Mouse (Mus musculus): ENCODE results near the gene Zfand3.

GRCm38 (mm10) chr17:30007883-30008282, 3.4 kb downstream of the Zfand3 start:
- TF ChIP-seq CTCF (IDR thresholded peaks at IDR 0.05; ENCODE audit: extremely low read depth, insufficient read length, insufficient replicate concordance, low read depth, low read length), result no peak
- peak; percentile 12; the same call in 1 of the 2 replicates for TF ChIP-seq POLR2A (IDR thresholded peaks at IDR 0.05; ENCODE audit: low read depth, low read length)

Data from small intestine, adult 2 months (tissue).